Mouse (Mus musculus) lung, postnatal 10 days (tissue): ENCODE results near the gene Moxd1.
"Not testable (repeated sequence)": the region's sequence is repeated elsewhere in the genome, so short reads cannot be mapped to it uniquely, and the experiment has no call there.

Experiments used
- DNase-seq: peaks from one replicate; pipeline ENCODE4 v3.0.0; 2021

Gene Moxd1

GRCm38 (mm10) chr10:24271077-24271637 is 47.8 kb downstream of the Moxd1 start:
- no peak for DNase-seq

- DNase-seq: no peak
These were observed 52.9 kb downstream of the Moxd1 start for GRCm38 (mm10) chr10:24276211-24276610.

- peak; percentile 48 for DNase-seq
These were observed 59.3 kb downstream of the Moxd1 start for GRCm38 (mm10) chr10:24282650-24283049.

DNA sequence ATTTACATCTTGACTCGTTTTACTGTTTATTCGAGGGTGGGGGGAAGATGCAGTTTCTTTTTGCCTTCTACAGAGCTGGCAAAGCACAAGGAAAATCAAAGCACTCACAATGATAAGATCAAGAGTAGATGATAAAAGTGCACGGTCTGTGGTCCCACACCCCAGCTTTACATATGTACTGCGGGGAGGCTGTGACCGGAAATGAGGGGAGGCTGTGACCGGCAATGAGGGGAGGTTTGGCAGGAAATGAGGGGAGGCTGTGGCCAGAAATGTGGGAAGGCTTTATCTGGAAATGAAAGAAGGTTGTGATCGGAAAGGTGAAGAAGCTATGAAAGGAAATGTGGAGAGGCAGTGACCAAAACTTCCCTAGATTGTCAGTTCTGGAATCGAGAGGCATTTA is 68.3 kb downstream of the Moxd1 start:
- no peak for DNase-seq

DNA sequence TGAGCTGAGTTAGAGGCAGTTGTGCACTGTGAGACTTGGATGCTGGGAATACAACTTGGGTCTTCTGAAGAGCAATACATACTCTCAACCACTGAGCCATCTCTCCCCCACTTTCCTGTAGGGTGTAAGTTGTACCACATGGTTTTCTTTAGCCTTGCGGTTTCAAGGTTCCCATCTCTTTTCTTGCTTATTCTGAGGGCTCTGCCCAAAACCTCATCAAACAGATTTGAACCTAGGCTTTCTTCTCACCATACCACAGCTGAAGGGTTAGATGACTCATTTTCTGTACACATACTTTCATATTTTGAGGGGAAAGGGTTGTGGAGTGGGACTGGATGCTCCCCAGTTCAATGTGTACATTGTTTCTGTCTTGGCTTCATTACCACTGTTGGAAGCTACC is 69.4 kb downstream of the Moxd1 start:
- DNase-seq: no peak

DNA sequence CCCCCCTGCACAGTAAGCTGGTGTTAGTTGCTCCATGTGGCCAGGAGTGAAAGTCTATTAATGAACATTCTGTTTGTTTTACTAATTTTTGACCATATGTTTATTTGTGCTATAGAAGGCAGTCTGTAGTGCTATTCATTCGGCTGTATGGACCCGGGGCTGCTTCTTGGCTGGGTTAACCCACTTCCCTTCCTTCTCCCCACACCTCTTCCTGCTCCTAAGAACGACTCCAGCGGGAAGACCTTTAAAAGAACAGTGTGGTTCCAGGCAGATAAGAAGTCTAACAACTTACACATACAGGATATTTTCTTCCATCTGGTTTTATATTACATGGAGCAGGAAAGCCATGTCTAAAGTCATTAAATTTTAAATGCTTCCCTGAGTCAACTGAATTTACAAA is 73.3 kb downstream of the Moxd1 start:
- DNase-seq: no peak

- peak; percentile 60 for DNase-seq
These were observed 74.5 kb downstream of the Moxd1 start for GRCm38 (mm10) chr10:24297792-24298191.

- peak; percentile 77 for DNase-seq
These were observed 75.2 kb downstream of the Moxd1 start for GRCm38 (mm10) chr10:24298260-24299244.

DNA sequence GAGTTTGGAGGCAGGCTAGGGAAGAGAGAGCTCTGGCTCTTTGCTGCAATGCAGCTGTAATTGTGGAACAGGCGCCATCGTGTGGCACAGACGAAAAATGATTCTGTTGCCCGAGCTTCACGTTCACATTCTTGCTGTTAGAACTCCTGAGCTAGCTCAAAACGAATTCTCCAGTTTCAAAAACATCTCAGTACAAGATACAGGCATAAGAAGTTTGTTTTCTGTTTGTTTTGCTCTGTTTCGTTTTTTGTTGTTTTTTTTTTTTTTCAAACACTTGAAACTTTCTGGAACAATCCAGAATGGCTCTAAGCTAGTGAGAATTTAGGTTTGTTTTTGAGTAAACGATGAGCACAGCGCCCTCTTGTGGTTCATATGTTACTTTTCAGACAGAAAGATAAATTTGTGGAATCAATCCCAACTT is 88.9 kb downstream of the Moxd1 start:
- peak; percentile 83 for DNase-seq

GRCm38 (mm10) chr10:24317126-24317836 is 94.0 kb downstream of the Moxd1 start:
- DNase-seq: peak; percentile 87

- no peak for DNase-seq
These were observed 97.0 kb downstream of the Moxd1 start for GRCm38 (mm10) chr10:24320326-24320725.

GRCm38 (mm10) chr10:24323066-24323465 is 99.7 kb downstream of the Moxd1 start:
- no peak for DNase-seq

DNA sequence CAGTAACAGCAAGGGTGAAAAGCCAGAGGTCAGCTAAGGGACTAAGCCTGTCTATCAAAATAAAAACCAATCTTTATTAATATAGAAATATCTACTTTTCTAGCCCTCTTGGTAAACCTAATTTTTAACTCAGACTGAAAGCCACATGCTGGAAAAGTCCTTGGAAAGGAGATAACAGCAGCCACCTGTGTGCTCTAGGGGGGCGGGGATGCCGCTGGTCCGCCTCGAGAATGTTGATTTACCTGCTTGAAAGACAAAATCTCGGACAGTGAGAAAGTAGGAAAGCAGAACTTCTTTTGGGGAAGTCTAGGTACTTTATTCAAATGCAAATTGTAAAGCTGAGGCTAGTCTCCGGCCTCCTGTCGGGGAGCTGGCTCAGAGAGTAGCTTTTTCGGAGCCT is 103.9 kb downstream of the Moxd1 start:
- DNase-seq: not testable (repeated sequence)

- DNase-seq: peak; percentile 12
These were observed 109.5 kb downstream of the Moxd1 start for GRCm38 (mm10) chr10:24332799-24333198.

DNA sequence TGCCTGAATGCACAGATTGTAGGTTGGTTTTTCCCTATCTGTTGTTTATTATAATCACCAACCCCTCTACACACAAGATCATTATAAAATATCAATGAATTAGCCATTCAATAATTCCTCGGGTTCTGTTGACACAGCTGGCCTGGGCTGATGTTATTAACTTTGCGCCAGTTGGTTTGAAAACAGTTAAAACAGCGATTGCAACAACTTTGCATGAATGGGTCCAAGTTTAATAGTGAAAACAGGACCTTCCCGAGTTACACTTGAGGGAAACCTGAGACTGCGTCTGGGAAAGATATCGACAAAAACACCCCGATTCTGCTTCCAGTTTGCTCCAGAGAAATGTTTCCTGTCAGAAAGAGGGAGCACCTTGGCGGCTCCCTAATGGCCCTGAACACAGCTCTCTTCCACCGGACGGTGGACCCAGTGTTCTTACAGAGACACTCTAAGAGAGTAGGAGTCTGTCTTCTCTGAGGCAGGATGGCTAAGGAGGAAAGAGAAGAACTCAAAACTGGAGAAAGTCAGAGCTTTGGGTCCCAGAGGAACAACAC is 116.4 kb downstream of the Moxd1 start:
- no peak for DNase-seq

GRCm38 (mm10) chr10:24340551-24341213 is 117.4 kb downstream of the Moxd1 start:
- no peak for DNase-seq

- no peak for DNase-seq
These were observed 117.9 kb downstream of the Moxd1 start for GRCm38 (mm10) chr10:24341214-24341589.

- peak; percentile 28 for DNase-seq
These were observed 119.8 kb downstream of the Moxd1 start for GRCm38 (mm10) chr10:24343068-24343467.
